Mouse (Mus musculus) left cerebral cortex, adult 2 months (tissue): ENCODE results near the gene Bsx. TPM values are rescaled to one million over a fixed set of nuclear protein-coding genes. Genes with fewer than 3 reads are reported as not detected.

Experiments used
- DNase-seq, 2 experiments: peaks; one replicate each; pipeline ENCODE4 v3.0.0; 2021 to 2022; ENCODE audit warnings: low spot score in 2 of 2, mixed read lengths in 1 of 2; ENCODE audit errors: extremely low spot score in 1 of 2
- H3K27ac ChIP-seq: fragments of 200-600 bp; 2 replicates; pipeline ENCODE4 v1.8.1; 2022
- H3K4me3 ChIP-seq: fragments of 200-600 bp; 2 replicates; pipeline ENCODE4 v1.8.1; 2022
- CTCF ChIP-seq: fragments of 200-600 bp; IDR thresholded peaks from 2 replicates; pipeline ENCODE4 v1.8.1; 2022; ENCODE audit warnings: antibody characterized with exemption, mild to moderate bottlenecking, moderate library complexity
- intact Hi-C: fragments of 180-260 bp; cut with DNase I; formaldehyde crosslinking; loops from one replicate; pipeline ENCODE4 v1.15.1; 2025
- total RNA-seq, 2 experiments: library from RNA; stranded (reverse); gene quantifications; 2 replicates each; pipeline ENCODE4 v1.2.3; 2021

Gene Bsx
- total RNA-seq, 2 experiments from 2014 or later = not detected

GRCm38 (mm10) chr9:40908915-40909314 lies 35.0 kb downstream of the Bsx start:
- intact Hi-C loops = no loop called here
- no peak overlapping the region for H3K27ac ChIP-seq

GRCm38 (mm10) chr9:40917871-40918613 lies 44.1 kb downstream of the Bsx start:
- DNase-seq = no peak
- H3K27ac ChIP-seq = no peak overlapping the region
- intact Hi-C loops = no loop called here
- H3K4me3 ChIP-seq = no peak overlapping the region
- no peak for TF ChIP-seq CTCF

More at GRCm38 (mm10) chr9:40908915-40909314, 35.0 kb downstream of the Bsx start:
- no peak for TF ChIP-seq CTCF
- no peak for DNase-seq
- H3K4me3 ChIP-seq = no peak overlapping the region

GRCm38 (mm10) chr9:40927351-40927980 lies 53.5 kb downstream of the Bsx start:
- no peak for DNase-seq
- Histone ChIP-seq H3K27ac (no peak overlapping the region), H3K4me3 (no peak overlapping the region)
- TF ChIP-seq CTCF = no peak
- intact Hi-C loops = no loop called here

Other genes starting within 250 kb of the Bsx start
- not detected for gene Gm21915, start 203.5 kb upstream of the Bsx start, total RNA-seq
- 10 to 100 TPM; 27.3 to 31.1 TPM for gene Clmp, start 188.2 kb upstream of the Bsx start, total RNA-seq
- gene Hspa8, start 73.1 kb upstream of the Bsx start, total RNA-seq = 1,000 to 10,000 TPM; 2,321 to 2,378 TPM
- gene Jhy, start 90.0 kb downstream of the Bsx start, total RNA-seq = under 1 TPM; 0.61 to 0.68 TPM
- gene Crtam, start 130.5 kb downstream of the Bsx start, total RNA-seq = under 1 TPM in 1 of 2 experiments, not detected in 1; 0.18 TPM